Mouse (Mus musculus): ENCODE data around the gene Rasl11a. TPM values are rescaled to one million over a fixed set of nuclear protein-coding genes. Genes with fewer than 3 reads are reported as not detected.
A peak's percentile ranks its signal among the peaks of the same experiment; 100 is the strongest.

The Rasl11a gene
- polyA plus RNA-seq, 1 experiment, result not detected

- Histone ChIP-seq H3K4me1 (ENCODE audit: control insufficient read depth, insufficient read depth, low read length) (no peaks in the 10 kb centered on the region), H3K4me3 (ENCODE audit: insufficient read depth, low read length) (no peak overlapping the region), H3K27ac (ENCODE audit: insufficient read depth, low read depth, low read length) (no peak overlapping the region)
- TF ChIP-seq POLR2A (IDR thresholded peaks at IDR 0.05; ENCODE audit: borderline replicate concordance, low read depth, low read length), result no peak
- no peak for TF ChIP-seq CTCF (IDR thresholded peaks at IDR 0.05; ENCODE audit: low read depth, low read length)
These were observed 4.4 kb upstream of the Rasl11a start for GRCm38 (mm10) chr5:146840422-146840821.

GRCm38 (mm10) chr5:146841301-146841700, 3.6 kb upstream of the Rasl11a start:
- Histone ChIP-seq H3K4me1 (ENCODE audit: control insufficient read depth, insufficient read depth, low read length) (0 out of 2 replicates have a peak, but pooled peaks cover 4% of the 10 kb centered on the region), H3K4me3 (ENCODE audit: insufficient read depth, low read length) (no peak overlapping the region), H3K27ac (ENCODE audit: insufficient read depth, low read depth, low read length) (no peak overlapping the region)
- no peak for TF ChIP-seq CTCF (IDR thresholded peaks at IDR 0.05; ENCODE audit: low read depth, low read length)
- TF ChIP-seq POLR2A (IDR thresholded peaks at IDR 0.05; ENCODE audit: borderline replicate concordance, low read depth, low read length), result no peak

- Histone ChIP-seq H3K4me1 (ENCODE audit: control insufficient read depth, insufficient read depth, low read length) (0 out of 2 replicates have a peak, but pooled peaks cover 4% of the 10 kb centered on the region), H3K27ac (ENCODE audit: insufficient read depth, low read depth, low read length) (no peak overlapping the region), H3K4me3 (ENCODE audit: insufficient read depth, low read length) (no peak overlapping the region)
- TF ChIP-seq POLR2A (IDR thresholded peaks at IDR 0.05; ENCODE audit: borderline replicate concordance, low read depth, low read length), result no peak
- no peak for TF ChIP-seq CTCF (IDR thresholded peaks at IDR 0.05; ENCODE audit: low read depth, low read length)
These were observed 2.9 kb upstream of the Rasl11a start for GRCm38 (mm10) chr5:146841996-146842395.

- Histone ChIP-seq H3K4me1 (ENCODE audit: control insufficient read depth, insufficient read depth, low read length) (0 out of 2 replicates have a peak, but pooled peaks cover 4% of the 10 kb centered on the region), H3K27ac (ENCODE audit: insufficient read depth, low read depth, low read length) (no peak overlapping the region), H3K4me3 (ENCODE audit: insufficient read depth, low read length) (peak overlapping the region; percentile 61)
- TF ChIP-seq POLR2A (IDR thresholded peaks at IDR 0.05; ENCODE audit: borderline replicate concordance, low read depth, low read length) (no peak), CTCF (IDR thresholded peaks at IDR 0.05; ENCODE audit: low read depth, low read length) (no peak)
These were observed 450 bp upstream of the Rasl11a start for GRCm38 (mm10) chr5:146844301-146844941.

GRCm38 (mm10) chr5:146846489-146846888, 1.6 kb downstream of the Rasl11a start:
- Histone ChIP-seq H3K4me3 (ENCODE audit: insufficient read depth, low read length) (no peak overlapping the region), H3K27ac (ENCODE audit: insufficient read depth, low read depth, low read length) (no peak overlapping the region), H3K4me1 (ENCODE audit: control insufficient read depth, insufficient read depth, low read length) (0 out of 2 replicates have a peak, but pooled peaks cover 4% of the 10 kb centered on the region)
- TF ChIP-seq CTCF (IDR thresholded peaks at IDR 0.05; ENCODE audit: low read depth, low read length) (no peak), POLR2A (IDR thresholded peaks at IDR 0.05; ENCODE audit: borderline replicate concordance, low read depth, low read length) (no peak)

- TF ChIP-seq POLR2A (IDR thresholded peaks at IDR 0.05; ENCODE audit: borderline replicate concordance, low read depth, low read length), result no peak
- TF ChIP-seq CTCF (IDR thresholded peaks at IDR 0.05; ENCODE audit: low read depth, low read length), result no peak
- no peak overlapping the region for H3K4me3 ChIP-seq (ENCODE audit: insufficient read depth, low read length)
- H3K27ac ChIP-seq (ENCODE audit: insufficient read depth, low read depth, low read length), result no peak overlapping the region
- 0 out of 2 replicates have a peak, but pooled peaks cover 4% of the 10 kb centered on the region for H3K4me1 ChIP-seq (ENCODE audit: control insufficient read depth, insufficient read depth, low read length)
These were observed 4.2 kb downstream of the Rasl11a start for GRCm38 (mm10) chr5:146848936-146849582.

- Histone ChIP-seq H3K4me1 (ENCODE audit: control insufficient read depth, insufficient read depth, low read length) (no peaks in the 10 kb centered on the region), H3K27ac (ENCODE audit: insufficient read depth, low read depth, low read length) (no peak overlapping the region), H3K4me3 (ENCODE audit: insufficient read depth, low read length) (no peak overlapping the region)
- TF ChIP-seq POLR2A (IDR thresholded peaks at IDR 0.05; ENCODE audit: borderline replicate concordance, low read depth, low read length), result no peak
- no peak for TF ChIP-seq CTCF (IDR thresholded peaks at IDR 0.05; ENCODE audit: low read depth, low read length)
These were observed 11.2 kb downstream of the Rasl11a start for GRCm38 (mm10) chr5:146856106-146856505.

- no peak overlapping the region for H3K27ac ChIP-seq (ENCODE audit: insufficient read depth, low read depth, low read length)
- no peak overlapping the region for H3K4me3 ChIP-seq (ENCODE audit: insufficient read depth, low read length)
- no peak for TF ChIP-seq POLR2A (IDR thresholded peaks at IDR 0.05; ENCODE audit: borderline replicate concordance, low read depth, low read length)
- H3K4me1 ChIP-seq (ENCODE audit: control insufficient read depth, insufficient read depth, low read length), result no peaks in the 10 kb centered on the region
These were observed 12.7 kb downstream of the Rasl11a start for GRCm38 (mm10) chr5:146857620-146858019.

- H3K27ac ChIP-seq (ENCODE audit: insufficient read depth, low read depth, low read length), result no peak overlapping the region
- TF ChIP-seq POLR2A (IDR thresholded peaks at IDR 0.05; ENCODE audit: borderline replicate concordance, low read depth, low read length), result no peak
- no peak for TF ChIP-seq CTCF (IDR thresholded peaks at IDR 0.05; ENCODE audit: low read depth, low read length)
- H3K4me1 ChIP-seq (ENCODE audit: control insufficient read depth, insufficient read depth, low read length), result no peaks in the 10 kb centered on the region
- no peak overlapping the region for H3K4me3 ChIP-seq (ENCODE audit: insufficient read depth, low read length)
These were observed 13.9 kb downstream of the Rasl11a start for GRCm38 (mm10) chr5:146858772-146859171.

- TF ChIP-seq CTCF (IDR thresholded peaks at IDR 0.05; ENCODE audit: low read depth, low read length) (no peak), POLR2A (IDR thresholded peaks at IDR 0.05; ENCODE audit: borderline replicate concordance, low read depth, low read length) (no peak)
These were observed 14.4 kb downstream of the Rasl11a start for GRCm38 (mm10) chr5:146859246-146859645.

More at GRCm38 (mm10) chr5:146859246-146859645, 14.4 kb downstream of the Rasl11a start:
- H3K27ac ChIP-seq (ENCODE audit: insufficient read depth, low read depth, low read length), result no peak overlapping the region
- no peak overlapping the region for H3K4me3 ChIP-seq (ENCODE audit: insufficient read depth, low read length)
- no peaks in the 10 kb centered on the region for H3K4me1 ChIP-seq (ENCODE audit: control insufficient read depth, insufficient read depth, low read length)

All from bone marrow macrophage, adult 2 months (primary cell).